Mouse (Mus musculus) CD4-positive helper T cell, adult 2 months (primary cell): ENCODE measurements around the gene Kxd1.

Experiments used
- DNase-seq: peaks from one replicate; pipeline ENCODE4 v3.0.0-alpha.2; 2012; ENCODE audit warnings: low read depth, missing footprints, low spot score

Kxd1 gene

DNA sequence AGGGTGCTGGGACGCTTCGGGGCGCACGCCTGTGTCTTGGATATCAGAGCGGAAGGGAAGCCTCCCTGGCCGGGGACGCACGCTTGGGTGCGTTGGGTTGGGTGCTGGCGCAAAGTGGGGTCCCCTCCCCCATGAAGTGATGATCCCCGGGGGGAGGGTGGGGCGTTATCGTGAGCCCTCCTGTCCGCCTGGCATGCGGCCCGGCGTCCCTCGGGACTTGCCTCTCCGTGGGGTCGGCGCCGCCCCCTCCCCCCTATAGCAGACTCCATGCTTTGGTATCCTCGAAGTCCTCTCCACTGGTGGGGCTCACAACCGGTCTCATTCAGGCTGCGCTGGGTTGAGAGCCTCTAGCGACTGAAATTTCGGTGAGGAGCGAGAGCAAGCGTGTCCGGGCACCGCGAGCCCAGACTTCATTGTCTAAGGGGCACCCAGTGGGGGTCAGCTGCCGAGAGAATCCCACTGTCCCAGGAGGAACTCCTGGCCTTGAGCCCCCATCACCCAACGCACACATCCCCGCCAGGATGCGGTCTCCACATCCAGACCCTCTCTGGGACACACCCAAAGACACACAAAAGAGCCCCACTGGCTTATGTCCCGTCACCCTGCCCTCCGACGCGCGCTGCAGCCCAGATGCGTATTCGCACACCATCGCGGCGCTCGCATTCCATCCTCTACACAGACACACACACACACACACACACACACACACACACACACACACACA, 33.9 kb downstream of the Kxd1 start:
- peak; percentile 20 for DNase-seq

DNA sequence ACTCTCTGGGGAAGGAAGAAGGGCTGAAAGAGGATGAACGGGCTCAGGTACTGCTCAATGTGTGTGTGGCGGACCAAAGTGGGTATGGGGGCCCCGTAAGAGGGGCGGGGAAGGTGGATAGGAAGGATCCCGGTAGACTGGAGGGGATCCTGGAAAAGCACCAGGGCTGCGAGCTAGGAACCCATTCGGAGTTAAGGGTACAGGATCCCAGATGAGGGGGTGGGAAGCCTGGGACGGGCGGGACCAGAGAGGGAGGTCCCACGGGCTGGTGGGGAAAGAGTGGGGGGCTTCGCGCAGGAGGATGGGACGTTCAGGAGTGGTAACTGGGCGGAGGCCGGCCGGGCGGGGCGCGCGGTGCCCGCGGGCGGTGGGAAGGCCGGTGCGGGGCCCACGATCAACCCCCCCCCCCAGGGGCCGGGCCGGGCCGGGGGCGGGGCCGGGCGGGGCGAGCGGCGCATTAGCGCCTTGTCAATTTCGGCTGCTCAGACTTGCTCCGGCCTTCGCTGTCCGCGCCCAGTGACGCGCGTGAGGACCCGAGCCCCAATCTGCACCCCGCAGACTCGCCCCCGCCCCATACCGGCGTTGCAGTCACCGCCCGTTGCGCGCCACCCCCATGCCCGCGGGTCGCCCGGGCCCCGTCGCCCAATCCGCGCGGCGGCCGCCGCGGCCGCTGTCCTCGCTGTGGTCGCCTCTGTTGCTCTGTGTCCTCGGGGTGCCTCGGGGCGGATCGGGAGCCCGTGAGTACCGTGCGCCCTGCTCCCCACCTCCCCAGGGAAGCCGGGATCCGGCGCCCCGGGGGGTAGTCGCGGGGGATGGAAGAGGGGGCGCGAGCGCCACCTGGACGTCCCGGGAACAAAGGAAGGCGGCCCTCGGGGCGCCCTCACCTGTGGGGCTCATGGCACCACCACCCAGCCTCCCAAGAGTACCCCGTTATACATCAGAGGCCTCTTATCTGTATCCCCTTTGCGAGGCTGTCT, 34.8 kb downstream of the Kxd1 start, which contains the start of gene Crlf1:
Gene Crlf1 (plus strand): TSS at position 495 of the 977 bp plus-strand sequence.
- DNase-seq = no peak

DNA sequence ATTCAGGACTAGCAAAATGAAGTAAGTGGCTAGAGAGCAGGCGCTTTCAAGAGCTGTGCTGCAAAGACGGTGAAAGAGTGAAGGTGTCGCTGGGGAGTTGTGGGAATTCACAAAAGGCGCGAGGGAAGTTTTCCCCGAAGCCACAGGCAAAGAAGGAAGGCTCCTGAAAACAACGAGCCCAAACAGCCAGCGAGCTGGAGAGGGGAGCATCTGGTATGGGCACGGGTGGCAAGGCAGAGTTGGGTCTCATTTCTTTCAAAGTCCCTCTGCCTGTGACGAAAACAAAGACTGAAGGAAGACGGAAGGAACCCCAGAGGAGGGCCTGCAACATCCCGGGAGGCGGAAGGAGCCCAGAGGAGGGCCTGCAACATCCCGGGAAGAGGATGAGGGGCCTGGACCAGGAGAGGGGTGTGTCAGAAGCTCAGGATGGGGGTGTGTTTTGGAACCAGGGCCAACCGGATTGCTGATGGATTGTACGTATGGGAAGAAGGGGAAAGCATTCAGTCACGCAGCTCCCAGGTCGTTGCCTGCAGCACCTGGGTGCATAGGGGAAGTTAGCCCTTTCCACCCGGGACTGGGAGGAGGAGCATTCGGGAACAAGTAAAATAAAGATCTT, 36.8 kb downstream of the Kxd1 start:
- no peak for DNase-seq

DNA sequence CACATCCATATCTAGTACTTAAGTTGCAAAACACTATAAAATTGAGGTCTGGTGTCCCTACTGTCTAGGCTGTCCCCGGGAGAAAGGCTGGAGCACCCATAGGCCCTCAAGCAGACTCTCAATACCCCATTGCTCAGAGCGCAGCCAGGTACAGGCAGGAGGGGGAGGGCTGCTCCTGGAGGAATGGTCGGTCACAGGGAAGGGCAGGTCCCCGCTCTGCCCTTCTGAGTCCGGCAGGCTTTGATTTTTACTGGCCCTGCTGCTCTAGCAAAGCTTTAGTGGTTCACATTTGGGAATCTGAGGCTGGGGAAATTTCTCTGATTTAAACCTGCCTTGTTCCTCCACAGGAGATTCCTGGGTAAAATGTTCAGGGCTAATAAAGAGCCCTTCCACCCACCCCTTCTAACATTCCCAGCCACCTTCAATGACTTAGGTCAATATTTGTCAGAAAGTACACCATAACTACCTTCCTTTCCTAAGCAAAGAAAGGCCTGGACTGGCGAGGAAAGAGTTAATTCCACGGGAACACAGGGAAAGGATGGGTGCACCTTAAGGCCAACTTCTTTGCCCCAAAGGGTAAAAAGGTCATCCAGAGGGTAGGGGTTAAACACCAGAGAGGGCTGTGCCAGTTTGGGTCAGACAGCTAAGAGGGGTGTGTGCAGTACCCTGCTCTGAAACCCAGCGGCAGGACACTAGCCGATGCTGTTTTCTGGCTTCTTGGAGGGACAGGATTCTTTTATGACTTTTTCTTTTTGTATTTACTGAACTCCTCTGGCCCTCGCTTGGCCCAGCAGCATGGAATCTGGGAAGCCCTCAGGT, 37.5 kb downstream of the Kxd1 start:
- DNase-seq = no peak

DNA sequence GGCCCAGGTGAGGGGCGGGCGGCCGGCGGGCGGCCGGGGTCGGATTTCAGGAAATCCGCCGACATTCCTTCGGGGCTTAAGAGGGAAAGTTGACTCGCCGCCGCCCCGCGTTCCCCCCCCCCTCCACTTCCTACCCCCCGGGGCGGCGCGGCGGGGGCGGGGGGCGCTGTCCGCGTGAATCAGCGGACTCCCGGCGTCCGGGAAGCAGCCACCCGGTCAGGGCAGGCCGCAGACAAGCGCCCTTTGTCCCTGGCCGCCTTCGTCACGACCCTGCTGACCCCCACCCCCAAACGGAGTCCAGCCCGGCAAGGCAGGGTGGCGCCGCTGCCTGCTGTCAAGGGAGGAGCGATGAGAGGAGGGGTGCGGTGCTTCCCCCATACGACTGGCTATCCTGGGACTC, 38.2 kb downstream of the Kxd1 start:
- no peak for DNase-seq

DNA sequence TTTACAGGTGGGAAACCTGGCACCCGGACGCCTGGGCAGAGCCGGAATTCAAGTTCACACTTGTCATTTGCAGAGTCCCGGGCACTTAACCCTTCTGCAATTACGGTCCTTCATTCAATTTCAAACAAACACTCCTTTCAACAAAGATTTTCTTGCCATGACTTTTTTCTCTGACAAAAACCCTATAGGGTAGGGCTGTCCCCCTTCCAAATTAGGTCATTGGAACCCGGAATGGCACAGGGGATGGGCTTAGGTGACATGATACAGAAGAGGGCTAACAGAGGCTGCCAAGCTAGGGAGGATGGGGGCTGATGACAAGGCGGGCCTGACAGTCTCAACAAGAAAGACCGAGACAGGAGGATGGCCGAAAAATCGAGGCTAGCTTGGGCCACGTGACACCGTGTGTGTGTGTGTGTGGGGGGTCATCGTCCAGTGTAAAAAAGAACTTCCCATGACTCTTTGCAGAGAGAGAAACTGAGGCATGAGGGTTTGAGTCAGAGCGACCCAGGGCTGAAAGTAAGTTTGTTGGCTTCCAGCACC, 38.8 kb downstream of the Kxd1 start:
- DNase-seq = no peak

DNA sequence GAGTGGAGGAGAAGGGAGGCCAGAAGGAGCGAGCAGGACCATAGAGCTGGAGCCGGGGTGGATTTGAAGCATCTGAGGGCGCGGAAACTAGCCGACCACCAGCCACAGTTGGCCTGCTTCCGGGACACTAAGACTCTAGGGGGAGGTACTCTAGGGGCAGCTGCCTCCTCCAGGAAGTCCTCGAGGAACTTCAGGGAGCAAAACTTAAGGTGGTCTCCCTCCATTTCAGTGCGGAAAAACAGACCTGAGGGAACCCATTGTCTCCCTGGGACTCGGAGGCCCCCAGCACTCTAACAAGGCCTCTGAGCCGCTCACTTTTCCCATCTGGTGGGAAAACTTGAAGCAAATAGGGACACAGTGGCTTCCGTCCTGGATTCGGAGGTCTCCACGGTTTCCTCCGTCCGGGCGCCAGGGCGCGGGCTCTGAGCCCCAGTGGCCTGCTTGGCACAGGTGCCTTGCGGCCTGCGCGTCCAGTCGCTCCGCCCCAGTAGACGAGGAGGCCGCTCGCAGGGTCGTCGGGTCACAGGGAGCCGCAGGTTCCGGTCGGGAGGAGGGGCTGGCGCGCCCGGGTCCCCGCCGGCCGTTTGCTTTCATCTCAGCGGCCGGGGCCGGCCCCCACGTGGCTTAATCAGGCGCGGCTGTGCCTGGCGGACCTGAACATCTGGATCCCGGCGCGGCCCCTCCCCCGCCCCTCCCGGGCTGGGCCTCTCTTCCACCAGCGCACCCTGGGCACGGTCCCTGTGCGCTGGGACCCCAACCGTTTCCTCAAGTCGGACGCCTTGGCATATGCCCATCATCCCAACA, 39.6 kb downstream of the Kxd1 start:
- peak; percentile 32 for DNase-seq

DNA sequence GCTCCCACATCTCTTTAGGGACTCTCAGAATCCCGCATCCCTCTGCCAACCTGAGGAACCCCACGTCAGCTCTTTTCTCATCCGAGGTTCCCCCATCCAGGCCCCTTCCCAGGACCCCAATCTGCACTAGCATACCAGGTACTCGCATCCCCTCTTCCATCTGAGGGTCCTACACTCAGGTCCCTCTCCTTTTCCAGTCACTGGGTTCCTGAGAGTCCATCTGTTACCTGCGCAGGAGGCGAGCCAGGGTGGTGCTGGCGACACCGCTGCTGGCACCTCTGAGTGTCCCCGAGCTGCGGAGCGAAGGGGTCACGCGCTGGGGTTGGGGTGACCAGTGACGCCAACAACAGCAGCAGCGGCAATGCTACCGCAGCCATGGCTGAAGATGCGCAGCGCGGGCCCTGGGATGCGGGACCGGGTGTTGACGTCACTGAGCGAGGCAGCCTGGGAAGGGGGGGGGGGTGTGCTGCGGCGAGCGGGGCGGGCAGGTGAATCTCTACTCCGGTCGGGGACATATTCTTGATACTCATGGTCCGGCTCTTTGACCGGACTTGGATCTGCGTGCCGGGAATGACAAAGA, 40.7 kb downstream of the Kxd1 start, which contains the start of gene Tmem59l:
Gene Tmem59l (minus strand): TSS at position 418 of the 580 bp plus-strand sequence.
- DNase-seq = no peak

DNA sequence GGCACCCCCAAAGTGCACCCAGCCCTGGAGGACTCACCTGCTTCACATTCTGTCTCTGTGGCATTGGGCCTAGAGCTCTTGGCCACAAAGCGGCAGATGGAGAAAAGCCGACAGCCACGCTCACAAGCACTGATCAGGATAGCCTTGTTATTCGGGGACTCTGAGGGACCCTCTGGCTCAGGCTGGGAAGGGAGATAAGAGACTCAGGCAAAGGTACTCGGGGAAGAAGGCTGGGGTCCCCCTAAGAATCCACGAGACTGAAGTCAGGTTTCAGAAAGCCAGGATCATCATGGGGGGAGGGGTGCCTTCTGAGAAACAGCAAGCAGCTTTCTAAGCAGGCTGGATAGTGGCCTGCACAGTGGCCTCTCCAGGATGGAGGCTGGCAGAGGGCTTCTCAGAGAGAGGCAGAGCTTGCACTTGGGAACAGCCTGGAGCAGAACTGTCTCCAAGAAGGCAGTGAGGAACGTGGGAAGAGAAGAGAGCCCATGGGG, 41.5 kb downstream of the Kxd1 start:
- no peak for DNase-seq

DNA sequence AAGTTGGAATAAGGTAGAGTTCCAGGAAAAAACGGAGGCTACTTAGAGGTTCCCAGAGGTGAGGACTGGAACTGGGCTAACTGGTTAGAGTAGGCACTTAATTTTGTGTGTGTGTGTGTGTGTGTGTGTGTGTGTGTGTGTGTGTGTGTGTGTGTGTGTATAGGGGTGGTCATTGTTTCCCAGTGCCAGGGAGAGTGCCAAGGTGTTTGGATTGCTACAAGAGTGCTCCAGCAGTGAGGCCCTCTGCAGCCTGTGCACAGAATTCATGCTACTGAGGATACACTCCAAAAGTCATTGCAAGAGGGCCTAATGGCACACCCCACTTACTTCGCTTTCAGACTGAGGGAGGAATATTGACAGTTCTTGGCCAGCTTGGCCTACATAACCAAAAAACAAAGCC, 44.8 kb downstream of the Kxd1 start:
- no peak for DNase-seq

DNA sequence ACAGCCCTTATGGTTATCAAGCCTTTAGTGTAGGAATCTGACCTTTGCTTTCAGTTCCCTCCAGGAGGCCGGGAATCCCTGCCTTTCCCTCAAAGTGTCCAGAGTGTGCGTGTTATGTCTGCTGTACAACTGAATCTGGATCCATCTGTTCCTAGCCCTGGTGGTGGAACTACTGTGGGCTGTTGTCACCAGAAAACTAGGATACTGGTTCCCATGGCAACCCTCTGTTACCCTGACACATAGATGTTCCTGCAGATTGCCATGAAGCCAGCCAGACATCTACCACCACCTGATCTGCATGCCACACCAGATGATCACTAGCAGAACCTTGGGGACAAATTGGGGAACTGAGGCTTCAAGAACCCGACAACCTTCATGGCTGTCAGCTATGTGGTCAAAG, 45.8 kb downstream of the Kxd1 start:
- no peak for DNase-seq

DNA sequence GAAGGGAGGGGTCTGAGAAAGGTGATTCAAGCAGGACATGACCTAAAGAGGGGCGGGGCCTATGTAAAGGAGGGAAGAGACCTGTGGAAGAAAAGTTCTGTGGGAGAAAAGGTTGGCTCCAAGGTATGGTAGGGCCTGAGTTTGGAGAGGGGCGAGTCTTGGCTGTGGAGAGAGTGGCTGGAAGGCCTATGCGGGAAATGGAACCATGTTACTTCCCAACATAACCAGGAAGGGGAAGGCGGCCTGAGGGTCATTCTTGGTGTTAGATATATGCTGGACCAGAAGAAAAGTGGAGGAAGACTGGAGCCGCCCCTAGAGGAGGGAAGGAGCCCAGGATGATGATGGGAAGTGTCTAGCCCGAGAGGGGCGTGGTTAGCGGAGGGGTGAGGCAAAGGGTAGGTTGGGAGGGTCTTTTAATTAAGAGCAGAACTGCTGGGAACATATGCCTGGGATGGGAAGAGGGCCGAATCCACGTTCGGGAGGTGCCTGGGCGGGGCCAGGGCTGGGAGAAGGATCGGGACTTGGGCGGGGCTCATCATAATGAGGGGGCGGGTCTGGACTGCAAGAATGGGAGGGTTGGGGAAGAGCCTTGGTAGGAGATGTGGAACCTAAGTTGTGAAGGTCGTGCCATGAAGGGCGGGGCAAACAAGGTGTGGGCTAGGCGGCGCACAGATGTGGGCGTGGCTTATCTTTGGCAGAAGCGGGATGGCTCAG, 50.3 kb downstream of the Kxd1 start:
- peak; percentile 50 for DNase-seq

DNA sequence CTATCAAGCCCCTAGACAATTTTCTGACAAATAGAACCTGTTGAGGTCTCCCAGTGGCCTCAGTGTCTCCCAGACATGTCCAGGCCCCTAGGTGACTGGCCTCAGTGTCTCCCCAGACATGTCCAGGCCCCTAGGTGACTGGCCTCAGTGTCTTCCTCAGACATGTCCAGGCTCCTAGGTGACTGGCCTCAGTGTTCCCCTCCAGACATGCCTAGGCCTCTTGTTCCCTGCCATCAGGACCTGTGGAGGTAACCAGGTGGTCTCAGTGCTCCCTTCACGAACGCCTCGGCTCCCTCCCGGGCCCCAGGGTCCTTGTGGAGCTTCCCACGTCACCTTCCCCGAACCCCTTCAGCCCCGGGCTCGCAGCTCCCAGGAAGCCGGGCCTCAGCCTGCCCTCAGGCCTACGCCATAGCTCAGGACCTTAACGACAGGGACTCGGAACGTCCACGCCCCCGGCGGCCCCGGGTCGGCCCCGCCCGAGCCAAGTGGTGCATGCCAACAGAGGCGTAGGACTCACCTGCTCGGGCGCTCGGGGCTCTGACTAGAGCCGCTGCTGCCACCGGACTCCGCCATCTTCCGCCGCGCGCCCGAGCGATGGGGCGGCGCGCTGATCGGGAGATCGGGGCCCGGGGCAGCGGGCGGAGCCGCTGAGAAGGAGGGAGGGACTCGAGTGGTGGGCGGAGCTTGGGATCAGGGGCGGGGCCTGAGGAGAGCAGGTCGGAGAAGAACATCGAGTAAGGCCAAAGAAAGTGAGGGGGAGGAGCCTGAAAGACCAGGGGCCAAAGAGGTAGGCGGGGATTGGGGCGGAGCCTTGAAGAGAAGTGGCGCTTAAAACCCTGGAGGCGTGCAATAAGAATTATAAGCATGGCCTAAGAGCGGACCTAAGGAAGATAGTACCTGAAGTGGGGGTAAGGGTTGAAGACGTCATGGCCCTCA, 51.2 kb downstream of the Kxd1 start, which contains the start of gene Klhl26:
Gene Klhl26 (minus strand): TSS at position 636 of the 936 bp plus-strand sequence.
- peak; percentile 95 for DNase-seq

DNA sequence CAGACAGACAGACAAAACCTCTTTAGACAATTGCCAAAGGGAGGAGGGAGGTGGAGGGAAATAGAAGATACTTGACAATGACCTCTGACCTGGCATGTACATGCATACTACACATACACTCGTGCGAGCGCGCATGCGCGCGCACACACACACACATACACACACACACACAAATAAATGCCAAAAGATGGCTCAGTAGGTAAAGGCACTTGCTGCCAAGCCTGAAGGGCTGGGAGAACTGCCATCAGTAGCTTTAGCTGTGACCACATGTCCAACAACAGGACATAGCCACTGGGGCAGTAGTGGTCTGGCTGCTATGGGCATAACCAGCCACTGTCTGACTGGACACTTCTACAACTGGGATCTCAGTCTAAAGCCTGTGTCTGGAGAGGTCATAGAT, 55.9 kb downstream of the Kxd1 start:
- DNase-seq = no peak

DNA sequence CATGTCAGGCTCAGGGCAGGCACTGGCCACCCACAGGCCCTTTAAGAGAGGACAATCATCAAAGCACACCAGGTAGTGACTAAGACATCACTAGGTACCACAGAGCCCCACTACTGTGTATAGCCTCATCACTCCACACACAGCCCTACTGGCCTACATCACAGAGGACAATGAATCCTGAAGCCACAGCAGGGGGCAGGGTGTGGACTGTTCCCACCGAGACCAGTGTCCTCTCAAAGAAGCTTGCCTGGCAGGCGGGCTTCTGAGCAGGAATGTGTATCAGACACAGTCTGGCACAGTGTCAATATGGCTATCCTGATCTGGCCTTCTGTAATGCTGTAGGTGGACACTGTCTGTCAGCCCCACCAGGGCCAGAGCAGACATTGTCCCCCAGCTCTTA, 57.8 kb downstream of the Kxd1 start:
- DNase-seq = no peak

DNA sequence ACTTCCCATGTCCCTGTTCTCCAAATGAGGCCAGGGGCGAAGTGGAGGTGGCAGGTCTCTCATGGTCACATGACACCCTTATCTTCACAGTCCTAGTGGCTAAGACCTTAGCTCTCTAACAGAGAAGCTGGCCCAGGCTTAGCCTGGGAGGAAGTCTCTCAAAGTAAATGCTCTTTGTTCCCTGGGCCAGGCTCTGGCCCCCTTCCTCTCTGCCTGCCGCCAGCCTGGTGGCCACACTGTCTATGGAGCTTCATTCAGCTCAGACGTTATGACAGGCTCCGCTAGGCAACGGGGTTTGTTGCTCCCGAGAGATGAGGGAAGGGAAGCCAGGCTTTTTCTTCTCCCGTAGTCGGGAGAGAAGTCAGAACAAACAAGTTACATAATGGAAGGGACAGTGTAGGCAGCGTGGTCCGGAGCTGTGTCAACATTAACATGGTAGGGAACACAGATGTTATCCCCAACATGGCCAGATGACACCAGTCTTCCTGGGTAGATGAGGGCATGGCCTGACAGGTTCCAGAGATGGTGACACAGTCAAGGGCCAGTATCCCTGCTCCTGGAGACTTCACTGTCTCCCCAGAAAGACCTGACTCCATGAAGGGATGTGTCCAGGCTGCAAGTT, 58.4 kb downstream of the Kxd1 start:
- no peak for DNase-seq

DNA sequence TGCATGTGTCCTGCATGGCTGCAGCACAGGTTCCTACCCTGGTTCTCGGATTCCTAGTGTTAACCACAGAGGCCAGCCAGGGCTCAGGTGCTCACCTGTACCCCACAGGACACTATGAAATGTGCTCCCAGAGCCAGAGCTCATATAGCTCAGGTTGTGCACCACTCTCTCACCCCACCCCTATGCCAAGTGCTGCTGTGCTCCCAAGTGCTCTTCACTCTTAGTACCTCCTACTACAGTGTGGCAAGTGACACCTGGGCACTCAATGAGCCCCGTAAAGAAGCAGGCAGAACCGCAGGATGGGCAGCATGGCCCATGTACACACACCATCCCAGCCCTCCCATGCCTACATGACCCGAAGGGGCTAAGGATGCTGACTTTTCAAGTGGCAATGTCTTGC, 59.0 kb downstream of the Kxd1 start:
- DNase-seq = no peak
